Mouse (Mus musculus) CH12.LX (cell line): ENCODE measurements around the gene Gm38392.

Experiments
- CHD2 ChIP-seq: IDR thresholded peaks from 2 replicates; pipeline ENCODE4 v1.6.1; 2011; ENCODE audit warnings: low read length, improper control_type of control experiment
- E2F4 ChIP-seq: IDR thresholded peaks from 2 replicates; pipeline ENCODE4 v1.6.1; 2011; ENCODE audit warnings: low read depth, low read length, improper control_type of control experiment; ENCODE audit not compliant: insufficient replicate concordance
- ETS1 ChIP-seq: conservative IDR thresholded peaks from 2 replicates; pipeline ENCODE4 v1.6.1; 2012; ENCODE audit warnings: low read depth, mild to moderate bottlenecking, inconsistent platforms, low read length, improper control_type of control experiment, moderate library complexity
- MAX ChIP-seq: IDR thresholded peaks from 2 replicates; pipeline ENCODE4 v1.6.1; 2011; ENCODE audit warnings: low read length, improper control_type of control experiment
- MYC ChIP-seq: IDR thresholded peaks from 2 replicates; pipeline ENCODE4 v1.6.1; 2011; ENCODE audit warnings: low read depth, mild to moderate bottlenecking, improper control_type of control experiment, low read length
- POLR2A ChIP-seq: IDR thresholded peaks from 2 replicates; pipeline ENCODE4 v1.6.1; 2011; ENCODE audit warnings: low read depth, mild to moderate bottlenecking, improper control_type of control experiment, low read length
- POLR2AphosphoS2 ChIP-seq: IDR thresholded peaks from 2 replicates; pipeline ENCODE4 v1.6.1; 2011; ENCODE audit warnings: low read depth, low read length, improper control_type of control experiment
- USF1 ChIP-seq: IDR thresholded peaks from 2 replicates; pipeline ENCODE4 v1.6.1; 2014; ENCODE audit warnings: low read depth, mild to moderate bottlenecking, inconsistent platforms, low read length, improper control_type of control experiment

DNA sequence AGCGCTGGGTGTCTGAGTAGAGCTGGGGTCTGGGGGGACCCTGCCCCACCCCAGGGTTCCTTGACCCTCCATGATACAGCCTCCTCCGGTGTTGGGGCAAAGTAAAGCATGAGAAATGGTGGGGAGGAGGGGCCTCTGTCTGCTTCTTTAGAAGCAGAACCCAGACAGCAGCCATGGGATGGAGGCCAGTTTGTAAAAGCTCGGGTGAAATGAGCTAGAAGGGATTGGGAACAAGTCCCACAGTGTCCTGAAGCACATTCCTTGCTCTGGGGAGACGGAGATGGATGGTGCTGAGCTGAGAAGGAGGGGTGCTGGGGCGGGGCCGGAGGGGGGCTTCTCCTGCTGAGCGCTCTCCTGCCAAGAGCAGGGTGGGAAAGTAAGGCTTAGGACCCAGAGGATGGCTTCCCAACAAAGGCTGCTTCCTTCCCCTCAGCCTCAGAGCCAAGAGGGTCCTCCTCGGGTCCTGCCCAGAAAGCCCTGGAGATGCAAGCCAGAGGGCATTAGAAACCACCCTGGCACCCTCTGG, 48.1 kb downstream of the Gm38392 start:
- TF ChIP-seq MAX (no peak), POLR2AphosphoS2 (no peak), ETS1 (no peak), USF1 (no peak), CHD2 (no peak), E2F4 (no peak), MYC (no peak), POLR2A (no peak)
